ENCODE assay signal across 9 mouse cellular contexts in the genomic region with DNA sequence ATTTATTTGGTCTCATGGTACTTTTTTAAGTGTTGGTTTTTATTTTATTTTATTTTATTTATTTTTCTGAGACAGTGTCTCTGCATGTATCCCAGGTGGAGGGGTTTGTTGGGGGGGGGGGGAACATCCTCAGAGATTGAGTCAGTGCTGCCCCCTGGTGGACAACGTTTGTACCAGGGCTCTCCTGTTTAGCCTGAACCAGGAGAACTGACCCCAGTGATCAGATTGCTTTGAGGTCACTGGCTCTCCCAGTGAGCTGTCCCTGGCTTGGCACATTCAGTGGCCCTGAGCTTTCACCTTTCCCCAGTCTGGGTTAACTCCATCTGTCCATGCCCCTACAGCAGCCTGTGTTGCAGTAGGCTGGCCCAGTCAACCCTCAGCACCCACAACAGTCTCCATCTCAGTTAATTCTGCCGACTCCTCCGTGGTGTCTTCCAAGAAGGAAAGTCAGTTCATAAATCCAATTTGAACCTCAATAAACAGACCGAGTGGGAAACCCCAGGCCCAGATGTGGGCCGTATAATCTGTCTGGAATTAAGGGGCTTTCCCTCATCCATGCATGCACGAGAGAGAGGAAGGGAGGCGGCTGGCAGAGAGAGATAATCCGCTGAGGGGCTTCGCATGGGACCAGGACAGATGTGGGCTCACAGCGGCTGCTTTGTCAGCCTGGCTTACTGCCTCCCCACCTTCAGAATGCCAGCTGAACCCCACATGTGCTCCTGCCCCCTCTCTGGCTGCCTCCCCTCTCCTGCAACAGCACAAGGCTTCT. TPM values are rescaled to one million over a fixed set of nuclear protein-coding genes. Genes with fewer than 3 reads are reported as not detected.
DNase-seq lines count a peak whose midpoint lies in the region; ATAC-seq and TF ChIP-seq lines count a peak whose summit lies in the region.
"Had no signal": no experiment of that assay in that cellular context is flagged by ENCODE, and none has a peak within 500 bp of the region (broad histone marks: within the 10 kb centered on the region; RNA-seq: fewer than 3 reads in every experiment).

No protein-coding gene starts in this region.

- H3K27ac ChIP-seq in forebrain, postnatal 0 days (ENCODE audit: low read depth, low read length) = no peak overlapping the region
- no peak overlapping the region for H3K27ac ChIP-seq in kidney, embryonic 14.5 days (ENCODE audit: low read depth, low read length)

- no peaks in the 10 kb centered on the region for H3K27me3 ChIP-seq in forebrain, postnatal 0 days (ENCODE audit: insufficient read depth, low read length)
- peaks cover 21% of the 10 kb centered on the region for H3K27me3 ChIP-seq in kidney, embryonic 14.5 days (ENCODE audit: control insufficient read depth, insufficient read depth, low read length)

- H3K9ac ChIP-seq in forebrain, postnatal 0 days = no peak overlapping the region
- no peak overlapping the region for H3K9ac ChIP-seq in kidney, embryonic 14.5 days (ENCODE audit: low read depth, low read length)

- no peaks in the 10 kb centered on the region for H3K36me3 ChIP-seq in forebrain, postnatal 0 days (ENCODE audit: insufficient read depth)
- no peaks in the 10 kb centered on the region for H3K36me3 ChIP-seq in kidney, embryonic 14.5 days (ENCODE audit: control insufficient read depth, insufficient read depth, low read length)

- no peaks in the 10 kb centered on the region for H3K9me3 ChIP-seq in forebrain, postnatal 0 days (ENCODE audit: low read length)
- H3K9me3 ChIP-seq in kidney, embryonic 14.5 days (ENCODE audit: control insufficient read depth, low read length) = no peaks in the 10 kb centered on the region; the same call in 1 of the 2 replicates

- no peak overlapping the region for H3K4me3 ChIP-seq in forebrain, postnatal 0 days (ENCODE audit: low read depth, low read length)
- H3K4me3 ChIP-seq in kidney, embryonic 14.5 days (ENCODE audit: low read length) = no peak overlapping the region

- peak; percentile 36 for DNase-seq in right cerebral cortex, adult 18-20 months
- no peak for DNase-seq in right cerebral cortex, postnatal 25 days
- DNase-seq in brain, embryonic 14.5 days (ENCODE audit: low read depth) = no peak
- DNase-seq in forebrain, postnatal 0 days = no peak
- DNase-seq in lung, adult 18-20 months = peak; percentile 21 to 38
- DNase-seq in retina, embryonic 14.5 days (ENCODE audit: low spot score) = peak; percentile 79
- DNase-seq in spleen, postnatal 36 days (ENCODE audit: low spot score in 2 of 2) = no peak

- WGBS in forebrain, postnatal 0 days = 66% methylated on average over 10 of the region's 10 CpGs
- 60% methylated on average over 10 of the region's 10 CpGs for WGBS in kidney, embryonic 14.5 days

- TF ChIP-seq POLR2A in brain, embryonic 14.5 days (IDR thresholded peaks at IDR 0.05; ENCODE audit: borderline replicate concordance, extremely low read depth, insufficient read depth, insufficient read length, poor library complexity, severe bottlenecking) = no peak

- no peak overlapping the region for H3K4me2 ChIP-seq in forebrain, postnatal 0 days (ENCODE audit: low read depth)
- H3K4me2 ChIP-seq in kidney, embryonic 14.5 days (replicated peaks; ENCODE audit: low read depth, low read length) = no peak overlapping the region

- peak; percentile 68 for TF ChIP-seq CTCF in brain, embryonic 14.5 days (IDR thresholded peaks at IDR 0.05; ENCODE audit: borderline replicate concordance, extremely low read depth, insufficient read depth, insufficient read length)
- peak; percentile 65 for TF ChIP-seq CTCF in forebrain, postnatal 0 days (IDR thresholded peaks at IDR 0.05; ENCODE audit: low read depth)

- no peaks in the 10 kb centered on the region for H3K4me1 ChIP-seq in forebrain, postnatal 0 days (ENCODE audit: insufficient read depth)
- no peaks in the 10 kb centered on the region for H3K4me1 ChIP-seq in kidney, embryonic 14.5 days (ENCODE audit: control insufficient read depth, insufficient read depth, low read length)

- no peak for ATAC-seq in forebrain, postnatal 0 days
- 0 out of 2 replicates have a peak, but pooled peaks have one; percentile 50 for ATAC-seq in kidney, embryonic 14.5 days (ENCODE audit: low FRiP score, low TSS enrichment)

RNA-seq across cellular contexts. Expression of a gene that starts 7.7 kb away (rescaled TPM):
- not detected in 2 replicates for polyA plus RNA-seq in brain, embryonic 14.5 days (2012; rRNA removed)
- 0.05 TPM in 1 of 2 replicates, not detected in the other for total RNA-seq in forebrain, postnatal 0 days (2014; rRNA removed)
- polyA plus RNA-seq in forebrain, postnatal 0 days (2015; fragmentation: Nextera tagmentation; extraction: Ambion mirVana) = 0.06 TPM in 1 of 2 replicates, not detected in the other
- not detected in 2 replicates for polyA plus RNA-seq in kidney, embryonic 14.5 days (2014; fragmentation: Nextera tagmentation; extraction: Ambion mirVana)
- polyA plus RNA-seq: stomach, embryonic 14.5 days had no signal

RNA-seq across cellular contexts. Expression of a gene that starts 9.7 kb away (rescaled TPM):
- polyA plus RNA-seq in brain, embryonic 14.5 days (2012; rRNA removed) = 3.1 and 4.5 TPM in 2 replicates
- 6.8 and 8.8 TPM in 2 replicates for total RNA-seq in forebrain, postnatal 0 days (2014; rRNA removed)
- 9.6 and 10.6 TPM in 2 replicates for polyA plus RNA-seq in forebrain, postnatal 0 days (2015; fragmentation: Nextera tagmentation; extraction: Ambion mirVana)
- polyA plus RNA-seq in kidney, embryonic 14.5 days (2014; fragmentation: Nextera tagmentation; extraction: Ambion mirVana) = 0.79 and 0.88 TPM in 2 replicates

RNA-seq across cellular contexts. Expression of a gene that starts 20.7 kb away (rescaled TPM):
- 0.01 TPM in 1 of 2 replicates, not detected in the other for polyA plus RNA-seq in brain, embryonic 14.5 days (2012; rRNA removed)
- total RNA-seq in forebrain, postnatal 0 days (2014; rRNA removed) = 0.29 and 0.46 TPM in 2 replicates
- polyA plus RNA-seq in forebrain, postnatal 0 days (2015; fragmentation: Nextera tagmentation; extraction: Ambion mirVana) = 0.16 and 0.34 TPM in 2 replicates
- not detected in 2 replicates for polyA plus RNA-seq in kidney, embryonic 14.5 days (2014; fragmentation: Nextera tagmentation; extraction: Ambion mirVana)
- polyA plus RNA-seq: stomach, embryonic 14.5 days had no signal

RNA-seq across cellular contexts. Expression of a gene that starts 45.4 kb away (rescaled TPM):
- polyA plus RNA-seq in brain, embryonic 14.5 days (2012; rRNA removed) = 0.52 and 1.1 TPM in 2 replicates
- total RNA-seq in forebrain, postnatal 0 days (2014; rRNA removed) = 1.3 and 1.8 TPM in 2 replicates
- polyA plus RNA-seq in forebrain, postnatal 0 days (2015; fragmentation: Nextera tagmentation; extraction: Ambion mirVana) = 0.36 TPM in 2 replicates
- not detected in 2 replicates for polyA plus RNA-seq in kidney, embryonic 14.5 days (2014; fragmentation: Nextera tagmentation; extraction: Ambion mirVana)

Comparison
In these comparisons a context has a peak if more than half of its experiments do, and no peak if none do; other contexts are left out.
1. DNase-seq: peak in right cerebral cortex, adult 18-20 months (single experiment), lung, adult 18-20 months (2 of 2) and retina, embryonic 14.5 days (single experiment); none in right cerebral cortex, postnatal 25 days (single experiment), brain, embryonic 14.5 days (single experiment), forebrain, postnatal 0 days (single experiment) and spleen, postnatal 36 days (0 of 2).